Mouse (Mus musculus) lung, adult 2 months (tissue): ENCODE results near the gene Tcf7l2. TPM values are rescaled to one million over a fixed set of nuclear protein-coding genes. Genes with fewer than 3 reads are reported as not detected.

ENCODE experiments used
- DNase-seq: peaks from one replicate; pipeline ENCODE4 v3.0.0; 2022
- H3K4me1 ChIP-seq: fragments of 200-500 bp; 2 replicates; pipeline ENCODE4 v1.6.1; 2011; ENCODE audit warnings: low read length; ENCODE audit not compliant: control insufficient read depth, insufficient read depth
- H3K4me3 ChIP-seq: fragments of 200-500 bp; replicated peaks from 2 replicates; pipeline ENCODE3; 2011; ENCODE audit warnings: low read depth, mild to moderate bottlenecking, control low read depth, low read length; ENCODE audit errors: extremely low read depth
- CTCF ChIP-seq: fragments of 200-500 bp; IDR thresholded peaks from 2 replicates; pipeline ENCODE4 v1.5.1; 2011; ENCODE audit warnings: mild to moderate bottlenecking, low read length, control low read depth; ENCODE audit not compliant: insufficient read depth
- POLR2A ChIP-seq: fragments of 200-500 bp; IDR thresholded peaks from 2 replicates; pipeline ENCODE4 v1.6.1; 2011; ENCODE audit warnings: low read depth, mild to moderate bottlenecking, control low read depth, low read length, borderline replicate concordance; ENCODE audit errors: extremely low read depth
- WGBS: fragments of 180-500 bp; shearing (Covaris S2); methylation state at CpG from one replicate; pipeline ENCODE4 v1.1.7; 2018; 5-methylcytosine and 5-hydroxymethylcytosine counted together
- polyA plus RNA-seq: library from polyadenylated mRNA; depleted of rRNA; stranded (reverse); fragments of >200 nt; gene quantifications from 2 replicates; pipeline ENCODE4 v1.2.3, GENCODE M21; 2012

Gene Tcf7l2
- polyA plus RNA-seq, 1 experiment = 18.5 TPM

DNA sequence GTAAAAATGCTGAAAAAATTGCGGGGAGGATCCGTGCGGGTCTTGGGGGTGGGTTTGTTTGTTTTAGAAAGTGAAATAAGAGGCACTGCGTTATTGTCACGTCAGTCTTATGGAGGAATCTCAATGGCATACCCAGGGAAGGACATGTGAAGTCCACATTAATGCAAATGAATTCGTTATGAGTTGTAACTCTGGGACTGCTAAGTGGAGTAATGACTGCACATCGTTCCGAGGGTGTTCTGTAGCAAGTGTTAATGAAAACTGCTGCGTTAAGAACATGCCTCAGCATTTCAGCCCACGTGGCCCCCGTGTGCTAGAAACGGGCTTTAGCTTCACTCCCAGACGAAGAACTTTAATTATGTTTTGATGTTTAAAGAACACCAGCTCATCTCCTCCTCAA, 8.4 kb downstream of the Tcf7l2 start:
- WGBS = 86% methylated on average over 13 of the region's 13 CpGs
- Histone ChIP-seq H3K4me1 (no peaks in the 10 kb centered on the region; the same call in 1 of the 2 replicates), H3K4me3 (no peak overlapping the region)

DNA sequence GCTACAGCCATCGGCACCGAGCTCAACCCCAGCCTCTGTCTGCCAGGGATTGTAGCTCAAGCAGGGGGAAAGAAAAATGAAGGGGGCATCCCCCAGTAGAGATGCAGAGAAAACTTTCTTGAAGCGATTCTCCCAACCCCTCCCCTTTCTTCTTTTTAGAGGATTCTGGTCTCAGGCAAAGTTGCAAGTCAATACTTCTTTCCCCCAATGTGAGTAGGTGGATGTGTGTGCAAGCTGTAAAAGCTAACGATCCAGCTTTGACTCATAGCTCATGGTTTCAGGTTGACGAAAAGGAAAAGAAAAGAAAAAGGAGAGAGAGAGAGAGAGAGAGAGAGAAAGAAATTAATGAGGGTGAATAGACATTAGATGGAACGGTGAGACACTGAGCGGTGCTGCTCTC, 8.8 kb downstream of the Tcf7l2 start:
- TF ChIP-seq POLR2A (no peak), CTCF (no peak)
- WGBS = 83% methylated on average over 7 of the region's 7 CpGs
- no peak overlapping the region for H3K4me3 ChIP-seq
- DNase-seq = no peak
- H3K4me1 ChIP-seq = no peaks in the 10 kb centered on the region; the same call in 1 of the 2 replicates

More for the DNA sequence above, 8.4 kb downstream of the Tcf7l2 start:
- no peak for DNase-seq
- no peak for TF ChIP-seq CTCF

DNA sequence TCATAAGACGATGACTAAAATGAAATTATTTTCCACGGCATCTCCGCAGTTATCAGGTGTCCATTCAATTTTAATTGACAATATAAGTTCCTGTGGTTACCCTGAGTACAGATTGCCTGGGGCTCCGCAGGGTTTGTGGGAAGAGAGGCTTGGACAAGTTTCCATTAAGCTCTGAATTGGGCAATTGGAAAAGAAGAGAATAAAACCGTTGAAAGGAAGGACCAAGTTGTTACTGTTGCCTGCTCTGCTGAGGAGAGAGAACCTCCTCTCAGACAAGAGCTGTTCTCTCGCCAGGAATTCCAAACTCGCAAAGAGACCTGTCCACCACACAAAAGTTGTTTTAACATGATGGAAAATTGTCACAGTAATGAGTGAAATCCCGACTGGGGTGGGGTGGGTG, 11.2 kb downstream of the Tcf7l2 start:
- Histone ChIP-seq H3K4me3 (no peak overlapping the region), H3K4me1 (peaks cover 2% of the 10 kb centered on the region; the same call in 1 of the 2 replicates)
- DNase-seq = no peak
- TF ChIP-seq CTCF (no peak), POLR2A (no peak)
- 74% methylated on average over 8 of the region's 8 CpGs for WGBS

DNA sequence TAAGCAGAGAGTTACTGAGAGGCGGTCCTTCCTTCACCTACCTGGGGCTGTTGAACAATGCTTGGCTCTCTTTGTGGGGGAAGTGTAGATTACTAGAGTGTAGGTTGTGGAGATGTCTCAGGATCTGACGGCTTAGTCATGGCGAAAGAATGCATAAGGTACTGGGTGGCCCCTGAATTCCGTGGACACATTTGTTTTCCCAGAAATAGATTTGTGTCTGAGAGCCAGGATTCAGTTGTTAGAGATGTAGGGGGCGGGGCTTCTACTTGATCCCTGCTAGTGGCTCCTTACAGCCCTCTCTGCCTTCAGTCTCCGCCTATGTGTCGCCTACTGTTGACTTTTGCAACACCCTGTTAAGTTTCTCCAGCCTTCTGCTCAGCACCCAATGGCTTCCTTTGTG, 12.7 kb downstream of the Tcf7l2 start:
- H3K4me1 ChIP-seq = peaks cover 2% of the 10 kb centered on the region; the same call in 1 of the 2 replicates
- H3K4me3 ChIP-seq = no peak overlapping the region
- DNase-seq = no peak
- 58% methylated on average over 7 of the region's 7 CpGs for WGBS
- TF ChIP-seq POLR2A (no peak), CTCF (no peak)

- H3K4me1 ChIP-seq = peaks cover 2% of the 10 kb centered on the region; the same call in 1 of the 2 replicates
- TF ChIP-seq CTCF (no peak), POLR2A (no peak)
- 91% methylated on average over 9 of the region's 9 CpGs for WGBS
- no peak for DNase-seq
- H3K4me3 ChIP-seq = no peak overlapping the region
These were observed 13.8 kb downstream of the Tcf7l2 start for GRCm38 (mm10) chr19:55755462-55755861.

DNA sequence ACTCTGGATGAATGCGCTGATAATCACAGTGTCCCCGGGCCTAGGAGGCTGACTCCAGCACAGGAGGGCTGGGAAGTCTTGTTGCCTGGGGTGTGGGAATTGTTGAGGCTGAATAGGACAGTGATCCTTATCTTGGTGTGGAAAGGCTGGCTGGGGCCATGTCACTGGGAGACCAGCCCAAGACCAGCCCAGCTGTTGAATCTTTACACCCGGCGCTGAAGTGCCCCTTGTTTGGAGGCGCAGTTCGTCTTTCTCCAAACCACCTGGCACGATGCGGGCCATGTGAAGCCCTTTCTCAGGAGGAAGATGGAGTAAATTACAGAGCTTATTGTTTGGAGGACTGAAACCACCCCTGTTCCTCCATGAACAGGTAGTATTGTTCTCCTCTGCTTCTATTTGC, 15.1 kb downstream of the Tcf7l2 start:
- Histone ChIP-seq H3K4me1 (peaks cover 2% of the 10 kb centered on the region; the same call in 1 of the 2 replicates), H3K4me3 (no peak overlapping the region)
- 53% methylated on average over 8 of the region's 8 CpGs for WGBS
- TF ChIP-seq CTCF (no peak), POLR2A (no peak)
- no peak for DNase-seq

GRCm38 (mm10) chr19:55757403-55757802, 15.8 kb downstream of the Tcf7l2 start:
- no peak for DNase-seq
- TF ChIP-seq POLR2A (no peak), CTCF (no peak)
- Histone ChIP-seq H3K4me3 (no peak overlapping the region), H3K4me1 (peaks cover 2% of the 10 kb centered on the region; the same call in 1 of the 2 replicates)
- WGBS = 86% methylated on average over 6 of the region's 6 CpGs

GRCm38 (mm10) chr19:55758158-55758557, 16.5 kb downstream of the Tcf7l2 start:
- no peak for TF ChIP-seq POLR2A
- TF ChIP-seq CTCF = no peak
- no peak for DNase-seq

GRCm38 (mm10) chr19:55759006-55759405, 17.4 kb downstream of the Tcf7l2 start:
- 78% methylated on average over 9 of the region's 9 CpGs for WGBS

More at GRCm38 (mm10) chr19:55758158-55758557, 16.5 kb downstream of the Tcf7l2 start:
- peaks cover 2% of the 10 kb centered on the region; the same call in 1 of the 2 replicates for H3K4me1 ChIP-seq
- H3K4me3 ChIP-seq = no peak overlapping the region

GRCm38 (mm10) chr19:55761086-55761485, 19.5 kb downstream of the Tcf7l2 start:
- Histone ChIP-seq H3K4me1 (peaks cover 2% of the 10 kb centered on the region; the same call in 1 of the 2 replicates), H3K4me3 (no peak overlapping the region)
- TF ChIP-seq CTCF (no peak), POLR2A (no peak)
- 88% methylated on average over 5 of the region's 5 CpGs for WGBS
- no peak for DNase-seq

More at GRCm38 (mm10) chr19:55759006-55759405, 17.4 kb downstream of the Tcf7l2 start:
- Histone ChIP-seq H3K4me3 (no peak overlapping the region), H3K4me1 (peaks cover 2% of the 10 kb centered on the region; the same call in 1 of the 2 replicates)
- DNase-seq = no peak
- no peak for TF ChIP-seq CTCF
- TF ChIP-seq POLR2A = no peak
